9 mouse cellular contexts compared by ENCODE assay signal in genomic region chr9:69368071-69368470, GRCm38 (mm10). TPM values are rescaled to one million over a fixed set of nuclear protein-coding genes. Genes with fewer than 3 reads are reported as not detected.
A peak's percentile ranks its signal among the peaks of the same experiment; 100 is the strongest.
DNase-seq lines count a peak whose midpoint lies in the region; ATAC-seq and TF ChIP-seq lines count a peak whose summit lies in the region.
"Had no signal": no experiment of that assay in that cellular context is flagged by ENCODE, and none has a peak within 500 bp of the region (broad histone marks: within the 10 kb centered on the region; RNA-seq: fewer than 3 reads in every experiment).

No protein-coding gene starts in this region.

- no peak overlapping the region for H3K9ac ChIP-seq in hindbrain, embryonic 14.5 days
- H3K9ac ChIP-seq in hindbrain, embryonic 16.5 days (ENCODE audit: low read depth, low read length), result no peak overlapping the region

- H3K27ac ChIP-seq in hindbrain, embryonic 14.5 days, result no peak overlapping the region
- H3K27ac ChIP-seq in hindbrain, embryonic 16.5 days (ENCODE audit: low read depth, low read length), result no peak overlapping the region

- no peak overlapping the region for H3K4me3 ChIP-seq in hindbrain, embryonic 14.5 days (replicated peaks; ENCODE audit: low read length)
- no peak overlapping the region for H3K4me3 ChIP-seq in hindbrain, embryonic 16.5 days (ENCODE audit: low read length)
- H3K4me3 ChIP-seq: megakaryocyte, embryonic 14.5 days had no signal

- no peak overlapping the region for H3K4me2 ChIP-seq in hindbrain, embryonic 14.5 days (replicated peaks)
- no peak overlapping the region for H3K4me2 ChIP-seq in hindbrain, embryonic 16.5 days (ENCODE audit: low read length)

- peak; percentile 62 for DNase-seq in hindbrain, embryonic 14.5 days (ENCODE audit: low spot score)
- DNase-seq in Patski (ENCODE audit: low read depth, low spot score), result no peak
- DNase-seq in cerebellum, adult 8-10 months, result peak; percentile 80
- DNase-seq in gastrocnemius, postnatal 25 days, result peak; percentile 49
- peak; percentile 14 for DNase-seq in layer of hippocampus, adult 9-11 months
- DNase-seq in spleen, postnatal 36 days (ENCODE audit: low spot score in 2 of 2), result peak; percentile 35 to 42

- no peak for ATAC-seq in hindbrain, embryonic 14.5 days (ENCODE audit: low FRiP score)
- ATAC-seq in hindbrain, embryonic 16.5 days, result no peak; the same call in 1 of the 2 replicates
- no peak for ATAC-seq in Patski
- ATAC-seq in megakaryocyte, adult 5-6 weeks (ENCODE audit: poor library complexity, severe bottlenecking), result peak; percentile 90

- peak; percentile 93 for TF ChIP-seq CTCF in Patski (IDR thresholded peaks at IDR 0.05)

- POLR2A ChIA-PET in Patski (lab: Charles Lee), result no interaction called here

- H3K9me3 ChIP-seq in hindbrain, embryonic 14.5 days (ENCODE audit: control insufficient read depth, low read length), result no peaks in the 10 kb centered on the region
- H3K9me3 ChIP-seq in hindbrain, embryonic 16.5 days (ENCODE audit: control insufficient read depth, low read length), result no peaks in the 10 kb centered on the region
- H3K9me3 ChIP-seq: megakaryocyte, embryonic 14.5 days had no signal

- no peaks in the 10 kb centered on the region for H3K36me3 ChIP-seq in hindbrain, embryonic 14.5 days (replicated peaks; ENCODE audit: control insufficient read depth, insufficient read depth)
- no peaks in the 10 kb centered on the region for H3K36me3 ChIP-seq in hindbrain, embryonic 16.5 days (ENCODE audit: control insufficient read depth, insufficient read depth, low read length)

- 72% methylated on average over 8 of the region's 8 CpGs for WGBS in hindbrain, embryonic 14.5 days
- WGBS in hindbrain, embryonic 16.5 days, result 76% methylated on average over 8 of the region's 8 CpGs

- in situ Hi-C loops in Patski (cut with MboI; ENCODE audit: low pct_unique_long_range_greater_than_20kb), result loop anchor here (25.0 kb wide), 1 partner anchor 1356 kb away; no protein-coding TSS in a partner anchor

- CTCF ChIA-PET in Patski (lab: Charles Lee), result interaction anchor here (0.7 to 2.8 kb wide), 7 partner anchors 10 to 132 kb away, joined by 3 to 14 read pairs (median 3); no protein-coding TSS in a partner anchor

- H3K27me3 ChIP-seq in hindbrain, embryonic 14.5 days (ENCODE audit: control insufficient read depth, insufficient read depth, low read length), result no peaks in the 10 kb centered on the region
- no peaks in the 10 kb centered on the region for H3K27me3 ChIP-seq in hindbrain, embryonic 16.5 days (replicated peaks; ENCODE audit: control insufficient read depth, insufficient read depth, low read length)
- no peaks in the 10 kb centered on the region for H3K27me3 ChIP-seq in Patski

- 0 out of 2 replicates have a peak, but pooled peaks cover 4% of the 10 kb centered on the region for H3K4me1 ChIP-seq in hindbrain, embryonic 14.5 days (replicated peaks; ENCODE audit: control insufficient read depth, insufficient read depth, low read length)
- no peaks in the 10 kb centered on the region; the same call in 1 of the 2 replicates for H3K4me1 ChIP-seq in hindbrain, embryonic 16.5 days (ENCODE audit: control insufficient read depth, insufficient read depth, low read depth, low read length)
- H3K4me1 ChIP-seq: megakaryocyte, embryonic 14.5 days had no signal

RNA-seq across cellular contexts. Expression of gene Ice2, which starts 29.6 kb away (rescaled TPM):
- polyA plus RNA-seq in hindbrain, embryonic 14.5 days (2014; fragmentation: Nextera tagmentation; extraction: Ambion mirVana), result 10.4 and 12.5 TPM in 2 replicates
- 8.3 and 9.4 TPM in 2 replicates for polyA plus RNA-seq in hindbrain, embryonic 16.5 days (2015; fragmentation: Nextera tagmentation; extraction: Ambion mirVana)
- 13.5 TPM for polyA plus RNA-seq in Patski (2021)
- total RNA-seq in gastrocnemius, postnatal 25 days (2021), result 1 to 10 TPM; 3.8 to 4.9 TPM
- 6.7 and 9.4 TPM in 2 replicates for total RNA-seq in megakaryocyte, adult 5-6 weeks (2015)
- total RNA-seq in megakaryocyte, adult 5-6 weeks (2017), result 8.9 and 9.4 TPM in 2 replicates
